Mouse (Mus musculus): ENCODE measurements around the gene Cand1. TPM values are rescaled to one million over a fixed set of nuclear protein-coding genes. Genes with fewer than 3 reads are reported as not detected.

The Cand1 gene
- total and polyA plus RNA-seq, 2 experiments = 17.7 to 30.2 TPM

DNA sequence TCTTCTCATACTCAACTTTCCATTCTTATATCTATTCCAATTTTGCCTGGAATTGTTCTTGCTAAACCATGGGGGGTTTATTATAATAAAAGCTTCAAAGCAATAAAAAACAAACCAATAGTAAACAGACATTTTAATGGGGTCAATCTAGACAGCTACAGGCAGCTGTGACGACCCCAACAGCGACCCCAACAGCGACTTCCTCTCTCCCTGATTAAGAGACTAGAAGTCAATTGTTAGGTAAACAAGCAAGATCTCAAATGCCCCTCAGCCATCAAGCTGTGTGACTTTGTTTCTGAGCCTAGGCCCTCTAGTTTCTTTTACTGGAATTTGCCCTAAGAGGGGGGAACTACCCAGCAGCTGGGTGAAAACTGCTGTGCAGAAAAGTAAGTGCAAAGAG is 72.0 kb downstream of the Cand1 start:
- no peak for DNase-seq (ENCODE audit: extremely low read depth, low read depth, low spot score)
- H3K36me3 ChIP-seq (ENCODE audit: control insufficient read depth, insufficient read depth, low read length) = no peaks in the 10 kb centered on the region
- H3K79me2 ChIP-seq (ENCODE audit: control insufficient read depth, insufficient read depth, low read length) = no peaks in the 10 kb centered on the region
- no peaks in the 10 kb centered on the region for H3K27me3 ChIP-seq (ENCODE audit: control insufficient read depth, insufficient read depth, low read length)
- no peak overlapping the region for H3K9ac ChIP-seq (ENCODE audit: low read depth, low read length)
- no peak overlapping the region for H3K27ac ChIP-seq (replicated peaks; ENCODE audit: insufficient read depth, low read depth, low read length)
- WGBS = 44% methylated on average over 3 of the region's 3 CpGs
- H3K4me3 ChIP-seq (ENCODE audit: insufficient read depth, low read depth, low read length) = no peak overlapping the region
- TF ChIP-seq POLR2A (IDR thresholded peaks at IDR 0.05; ENCODE audit: extremely low read depth, insufficient read depth, low read length) (no peak), CTCF (IDR thresholded peaks at IDR 0.05; ENCODE audit: low read depth, low read length) (no peak)
- H3K4me1 ChIP-seq (ENCODE audit: control insufficient read depth, insufficient read depth, low read length) = 0 out of 2 replicates have a peak, but pooled peaks cover 2% of the 10 kb centered on the region

DNA sequence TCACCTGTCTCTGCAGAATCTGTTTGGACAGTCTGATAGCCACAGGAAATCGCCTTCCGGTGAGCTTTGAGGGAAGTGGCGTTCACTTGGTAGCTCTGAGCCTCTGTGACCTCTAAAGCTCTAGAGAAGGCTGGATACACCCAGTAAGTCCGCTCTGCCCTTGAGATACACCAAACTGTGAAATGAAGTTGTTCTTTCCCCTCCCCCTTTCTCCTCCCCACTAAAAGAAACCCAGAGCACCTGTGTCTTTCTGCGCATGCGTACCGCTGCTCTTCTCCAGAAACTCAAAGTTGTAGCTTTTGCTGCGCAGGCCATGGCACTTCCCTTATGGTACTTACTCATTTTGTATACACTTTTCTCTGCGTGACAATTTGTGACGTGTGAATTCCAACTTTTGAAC is 74.8 kb downstream of the Cand1 start:
- no peak overlapping the region for H3K9ac ChIP-seq (ENCODE audit: low read depth, low read length)
- H3K4me1 ChIP-seq (ENCODE audit: control insufficient read depth, insufficient read depth, low read length) = peaks cover 17% of the 10 kb centered on the region
- H3K36me3 ChIP-seq (ENCODE audit: control insufficient read depth, insufficient read depth, low read length) = no peaks in the 10 kb centered on the region
- H3K27ac ChIP-seq (replicated peaks; ENCODE audit: insufficient read depth, low read depth, low read length) = no peak overlapping the region
- no peak for DNase-seq (ENCODE audit: extremely low read depth, low read depth, low spot score)
- 89% methylated on average over 10 of the region's 10 CpGs for WGBS
- no peak overlapping the region for H3K4me3 ChIP-seq (ENCODE audit: insufficient read depth, low read depth, low read length)
- no peak for TF ChIP-seq POLR2A (IDR thresholded peaks at IDR 0.05; ENCODE audit: extremely low read depth, insufficient read depth, low read length)
- no peak for TF ChIP-seq CTCF (IDR thresholded peaks at IDR 0.05; ENCODE audit: low read depth, low read length)
- H3K27me3 ChIP-seq (ENCODE audit: control insufficient read depth, insufficient read depth, low read length) = no peaks in the 10 kb centered on the region
- no peaks in the 10 kb centered on the region for H3K79me2 ChIP-seq (ENCODE audit: control insufficient read depth, insufficient read depth, low read length)

GRCm38 (mm10) chr10:119161820-119162382 is 78.0 kb downstream of the Cand1 start:
- Histone ChIP-seq H3K4me1 (ENCODE audit: control insufficient read depth, insufficient read depth, low read length) (peaks cover 20% of the 10 kb centered on the region), H3K27me3 (ENCODE audit: control insufficient read depth, insufficient read depth, low read length) (no peaks in the 10 kb centered on the region), H3K4me3 (ENCODE audit: insufficient read depth, low read depth, low read length) (no peak overlapping the region), H3K9ac (ENCODE audit: low read depth, low read length) (no peak overlapping the region), H3K36me3 (ENCODE audit: control insufficient read depth, insufficient read depth, low read length) (no peaks in the 10 kb centered on the region), H3K79me2 (ENCODE audit: control insufficient read depth, insufficient read depth, low read length) (no peaks in the 10 kb centered on the region), H3K27ac (replicated peaks; ENCODE audit: insufficient read depth, low read depth, low read length) (no peak overlapping the region)
- TF ChIP-seq POLR2A (IDR thresholded peaks at IDR 0.05; ENCODE audit: extremely low read depth, insufficient read depth, low read length) (no peak), CTCF (IDR thresholded peaks at IDR 0.05; ENCODE audit: low read depth, low read length) (peak; percentile 24; the same call in 1 of the 2 replicates)
- 21% methylated on average over 8 of the region's 8 CpGs for WGBS
- peak; percentile 98 for DNase-seq (ENCODE audit: extremely low read depth, low read depth, low spot score)

DNA sequence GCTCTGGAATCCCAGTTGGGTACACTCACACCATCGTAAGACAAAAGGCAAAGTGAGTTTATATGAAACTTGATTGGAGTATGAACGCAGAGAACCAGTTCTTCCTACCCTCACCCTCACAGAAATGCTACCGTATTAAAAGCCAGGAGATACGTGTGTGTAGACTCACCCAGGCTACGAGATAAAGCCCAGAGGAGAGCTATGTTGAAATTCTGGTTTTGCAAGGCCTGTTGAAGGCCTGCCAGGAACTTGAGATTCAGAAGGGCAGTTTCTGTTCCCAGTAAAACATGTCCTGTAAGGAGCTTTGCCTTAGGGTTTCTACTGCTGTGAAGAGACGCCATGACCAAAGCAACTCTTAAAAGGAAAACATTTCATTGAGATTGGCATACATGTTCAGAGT is 79.7 kb downstream of the Cand1 start:
- H3K4me3 ChIP-seq (ENCODE audit: insufficient read depth, low read depth, low read length) = no peak overlapping the region
- 28% methylated on average over 6 of the region's 6 CpGs for WGBS
- H3K79me2 ChIP-seq (ENCODE audit: control insufficient read depth, insufficient read depth, low read length) = no peaks in the 10 kb centered on the region
- peak overlapping the region; percentile 56 for H3K27ac ChIP-seq (replicated peaks; ENCODE audit: insufficient read depth, low read depth, low read length)
- no peak overlapping the region for H3K9ac ChIP-seq (ENCODE audit: low read depth, low read length)
- TF ChIP-seq CTCF (IDR thresholded peaks at IDR 0.05; ENCODE audit: low read depth, low read length) (no peak), POLR2A (IDR thresholded peaks at IDR 0.05; ENCODE audit: extremely low read depth, insufficient read depth, low read length) (no peak)
- H3K4me1 ChIP-seq (ENCODE audit: control insufficient read depth, insufficient read depth, low read length) = peaks cover 20% of the 10 kb centered on the region
- H3K36me3 ChIP-seq (ENCODE audit: control insufficient read depth, insufficient read depth, low read length) = no peaks in the 10 kb centered on the region
- no peaks in the 10 kb centered on the region for H3K27me3 ChIP-seq (ENCODE audit: control insufficient read depth, insufficient read depth, low read length)
- DNase-seq (ENCODE audit: extremely low read depth, low read depth, low spot score) = peak; percentile 95

GRCm38 (mm10) chr10:119149261-119149660 is 90.6 kb downstream of the Cand1 start:
- H3K79me2 ChIP-seq (ENCODE audit: control insufficient read depth, insufficient read depth, low read length) = no peaks in the 10 kb centered on the region
- no peak overlapping the region for H3K27ac ChIP-seq (replicated peaks; ENCODE audit: insufficient read depth, low read depth, low read length)
- TF ChIP-seq CTCF (IDR thresholded peaks at IDR 0.05; ENCODE audit: low read depth, low read length) (no peak), POLR2A (IDR thresholded peaks at IDR 0.05; ENCODE audit: extremely low read depth, insufficient read depth, low read length) (no peak)
- H3K4me1 ChIP-seq (ENCODE audit: control insufficient read depth, insufficient read depth, low read length) = no peaks in the 10 kb centered on the region
- DNase-seq (ENCODE audit: extremely low read depth, low read depth, low spot score) = no peak
- H3K4me3 ChIP-seq (ENCODE audit: insufficient read depth, low read depth, low read length) = no peak overlapping the region
- WGBS = 85% methylated on average over 4 of the region's 4 CpGs
- no peaks in the 10 kb centered on the region for H3K27me3 ChIP-seq (ENCODE audit: control insufficient read depth, insufficient read depth, low read length)
- no peaks in the 10 kb centered on the region for H3K36me3 ChIP-seq (ENCODE audit: control insufficient read depth, insufficient read depth, low read length)
- no peak overlapping the region for H3K9ac ChIP-seq (ENCODE audit: low read depth, low read length)

Other genes with a start within 250 kb of the Cand1 start
- gene Grip1, start 213.8 kb upstream of the Cand1 start, total RNA-seq (2014; rRNA removed) = under 0.01 and 0.13 TPM in 2 replicates
- 0.02 TPM in 1 of 2 replicates, not detected in the other for gene Grip1, start 213.8 kb upstream of the Cand1 start, polyA plus RNA-seq (2012; rRNA removed)

Data from liver, adult 2 months (tissue).